Mouse (Mus musculus): ENCODE results near the gene Pde8a.

GRCm38 (mm10) chr7:81272908-81273307 is 59.5 kb downstream of the Pde8a start:
- TF ChIP-seq GATA1 (IDR thresholded peaks at IDR 0.05; ENCODE audit: borderline replicate concordance, low read length) (no peak), FLI1 (IDR thresholded peaks at IDR 0.05; ENCODE audit: low read length) (no peak)

Measured in megakaryocyte, embryonic 14.5 days (primary cell).